Mouse (Mus musculus) CD4-positive helper T cell, adult 2 months (primary cell): ENCODE measurements at regions not wholly inside any gene's neighbourhood (a gene's known extent, or its start where the extent isn't known, plus 50 kb on each side); places are given as distances from the start of the nearest gene placed in this dataset.
"Not testable (repeated sequence)": the region's sequence is repeated elsewhere in the genome, so short reads cannot be mapped to it uniquely, and the experiment has no call there.

Source experiments
- DNase-seq: peaks from one replicate; pipeline ENCODE4 v3.0.0-alpha.2; 2012; ENCODE audit warnings: low read depth, missing footprints, low spot score

- no peak for DNase-seq
Measured at GRCm38 (mm10) chr12:77056748-77057370, 94.9 kb upstream of the Max start.

- no peak for DNase-seq
Measured at GRCm38 (mm10) chr12:77054700-77055099, 92.7 kb upstream of the Max start.

GRCm38 (mm10) chr12:77054211-77054610 is 92.2 kb upstream of the Max start:
- DNase-seq = no peak

- DNase-seq = peak; percentile 66
Measured at GRCm38 (mm10) chr12:77052853-77053252, 90.9 kb upstream of the Max start.

GRCm38 (mm10) chr12:77048380-77048779 is 86.4 kb upstream of the Max start:
- no peak for DNase-seq

GRCm38 (mm10) chr12:77047273-77047672 is 85.3 kb upstream of the Max start:
- DNase-seq = no peak

- no peak for DNase-seq
Measured at GRCm38 (mm10) chr12:77045956-77046355, 84.0 kb upstream of the Max start.

- no peak for DNase-seq
Measured at GRCm38 (mm10) chr12:77045356-77045755, 83.4 kb upstream of the Max start.

GRCm38 (mm10) chr12:77042356-77042755 is 80.4 kb upstream of the Max start:
- DNase-seq = no peak

- DNase-seq = no peak
Measured at GRCm38 (mm10) chr12:77041141-77041540, 79.1 kb upstream of the Max start.

- DNase-seq = peak; percentile 69
Measured at GRCm38 (mm10) chr12:77039953-77040305, 77.9 kb upstream of the Max start.

- DNase-seq = peak; percentile 79
Measured at GRCm38 (mm10) chr12:77039295-77039952, 77.4 kb upstream of the Max start.

GRCm38 (mm10) chr12:77035676-77036075 is 73.7 kb upstream of the Max start:
- DNase-seq = no peak

GRCm38 (mm10) chr12:77031448-77031847 is 69.4 kb upstream of the Max start:
- no peak for DNase-seq

GRCm38 (mm10) chr12:77025431-77025879 is 63.5 kb upstream of the Max start:
- DNase-seq = no peak

GRCm38 (mm10) chr12:77022538-77022937 is 60.5 kb upstream of the Max start:
- no peak for DNase-seq

- DNase-seq = no peak
Measured at GRCm38 (mm10) chr12:77021881-77022280, 59.9 kb upstream of the Max start.

GRCm38 (mm10) chr12:77019708-77020511 is 57.9 kb upstream of the Max start:
- DNase-seq = peak; percentile 22

- not testable (repeated sequence) for DNase-seq
Measured at GRCm38 (mm10) chr12:77019148-77019547, 57.1 kb upstream of the Max start.

- no peak for DNase-seq
Measured at GRCm38 (mm10) chr12:77018373-77018772, 56.4 kb upstream of the Max start.

- no peak for DNase-seq
Measured at GRCm38 (mm10) chr12:77014908-77015307, 52.9 kb upstream of the Max start.
